In genomic region chr15:102105360-102105759, GRCm38 (mm10) we compare ENCODE assay signal across 9 mouse cellular contexts. TPM values are rescaled to one million over a fixed set of nuclear protein-coding genes. Genes with fewer than 3 reads are reported as not detected.
A peak's percentile ranks its signal among the peaks of the same experiment; 100 is the strongest.
DNase-seq lines count a peak whose midpoint lies in the region; TF ChIP-seq lines count a peak whose summit lies in the region.
"Had no signal": no experiment of that assay in that cellular context is flagged by ENCODE, and none has a peak within 500 bp of the region (broad histone marks: within the 10 kb centered on the region; RNA-seq: fewer than 3 reads in every experiment).

No protein-coding gene starts in this region.

- TF ChIP-seq POLR2A in heart, adult 2 months (IDR thresholded peaks at IDR 0.05; ENCODE audit: insufficient read depth, low read depth, low read length), result peak; percentile 64; the same call in 1 of the 2 replicates
- TF ChIP-seq POLR2A in myocyte (IDR thresholded peaks at IDR 0.05; ENCODE audit: insufficient read length, low read depth), result peak; percentile 70

- H3K4me2 ChIP-seq in myocyte (ENCODE audit: low read depth), result peak overlapping the region; percentile 99

- H3K4me1 ChIP-seq in heart, adult 2 months (ENCODE audit: control insufficient read depth, insufficient read depth, low read length), result peaks cover 27% of the 10 kb centered on the region

- peak overlapping the region; percentile 85 for H3K4me3 ChIP-seq in heart, adult 2 months
- H3K4me3 ChIP-seq in myocyte, result peak overlapping the region; percentile 70

- 5% methylated on average over 5 of the region's 5 CpGs for WGBS in heart, adult 2 months

- H3K36me3 ChIP-seq in heart, adult 2 months (ENCODE audit: control insufficient read depth, insufficient read depth, low read length), result peaks cover 25% of the 10 kb centered on the region
- H3K36me3 ChIP-seq in myocyte (ENCODE audit: control insufficient read depth, insufficient read depth), result peaks cover 43% of the 10 kb centered on the region

- no peaks in the 10 kb centered on the region for H3K79me2 ChIP-seq in heart, adult 2 months (replicated peaks; ENCODE audit: control insufficient read depth, insufficient read depth, low read length)
- peaks cover 45% of the 10 kb centered on the region for H3K79me2 ChIP-seq in myocyte (ENCODE audit: control insufficient read depth, insufficient read depth)

- peak; percentile 86 for TF ChIP-seq EP300 in heart, adult 2 months (IDR thresholded peaks at IDR 0.05; ENCODE audit: insufficient read depth, low read depth, low read length)

- DNase-seq in urinary bladder, adult 18-20 months (ENCODE audit: low spot score in 2 of 2), result peak; percentile 53 to 72
- DNase-seq in urinary bladder, postnatal 10 days (ENCODE audit: low spot score), result no peak
- peak; percentile 84 to 88 for DNase-seq in heart, adult 2 months
- DNase-seq in kidney, adult 9 months, result peak; percentile 84
- no peak for DNase-seq in thymus, postnatal 0 days (ENCODE audit: low spot score)
- DNase-seq in yolk sac, embryonic 10.5 days (ENCODE audit: low spot score), result no peak
- no peak for DNase-seq in thymus, postnatal 10 days (ENCODE audit: low spot score in 2 of 2)

- peak overlapping the region; percentile 99 for H3K27ac ChIP-seq in heart, adult 2 months

- H3K9ac ChIP-seq in heart, adult 2 months (ENCODE audit: low read depth, low read length), result peak overlapping the region; percentile 64

- H3K27me3 ChIP-seq in heart, adult 2 months (ENCODE audit: control insufficient read depth, insufficient read depth, low read length), result no peaks in the 10 kb centered on the region
- H3K27me3 ChIP-seq in myocyte (ENCODE audit: control insufficient read depth, insufficient read depth, insufficient read length), result no peaks in the 10 kb centered on the region

- intact Hi-C loops in heart, adult 2 months (cut with DNase I), result loop anchor here (2.0 to 10.0 kb wide), 2 partner anchors 31 to 299 kb away; partner anchors contain the start of genes Sp1 and Spryd3

- TF ChIP-seq CTCF in heart, adult 2 months (IDR thresholded peaks at IDR 0.05), result no peak

- no peak overlapping the region for H3ac ChIP-seq in myocyte (ENCODE audit: control insufficient read depth, insufficient read length)

TF ChIP-seq in myocyte, 11 proteins besides CTCF, POLR2A, EP300 and RAD21:
- TF ChIP-seq MYOD1 (IDR thresholded peaks at IDR 0.05; ENCODE audit: control insufficient read depth in 1 of 3, insufficient read length in 2 of 3, low read depth in 2 of 3) (peak; percentile 27 to 96 (median 86)), POLR2AphosphoS2 (IDR thresholded peaks at IDR 0.05; ENCODE audit: insufficient read length, low read depth) (peak; percentile 76), SRF (IDR thresholded peaks at IDR 0.05; ENCODE audit: control insufficient read depth, insufficient read length, low read depth) (peak; percentile 23), TCF12 (IDR thresholded peaks at IDR 0.05; ENCODE audit: insufficient read depth, poor library complexity, severe bottlenecking) (peak; percentile 66), USF1 (IDR thresholded peaks at IDR 0.05; ENCODE audit: low read depth) (no peak), REST (IDR thresholded peaks at IDR 0.05; ENCODE audit: insufficient read depth, insufficient read length) (no peak), TCF3 (IDR thresholded peaks at IDR 0.05; ENCODE audit: insufficient read length, low read depth) (peak; percentile 67), E2F4 (IDR thresholded peaks at IDR 0.05; ENCODE audit: insufficient read depth) (no peak), MYOG (IDR thresholded peaks at IDR 0.05; ENCODE audit: control insufficient read depth in 1 of 3, insufficient read depth in 1 of 3, insufficient read length in 2 of 3, low read depth in 2 of 3) (peak; percentile 33 to 91 (median 84))

RNA-seq across cellular contexts. Expression of gene Tns2, which starts 5.1 kb away (rescaled TPM):
- 100 to 1,000 TPM; 114 to 130 TPM for total RNA-seq in heart, adult 2 months (2021)
- 157 and 184 TPM in 2 replicates for polyA plus RNA-seq in heart, adult 2 months (2012; rRNA removed)
- polyA plus RNA-seq in myocyte (2012; fragmentation: generic; extraction: Trizol), result 128 TPM
- polyA plus RNA-seq in thymus, postnatal 0 days (2015; fragmentation: Nextera tagmentation; extraction: Ambion mirVana), result 4.4 and 5.2 TPM in 2 replicates

RNA-seq across cellular contexts. Expression of gene Spryd3, which starts 30.7 kb away (rescaled TPM):
- 10 to 100 TPM; 13.4 to 14.2 TPM for total RNA-seq in heart, adult 2 months (2021)
- 23.1 and 24.2 TPM in 2 replicates for polyA plus RNA-seq in heart, adult 2 months (2012; rRNA removed)
- 51.0 TPM for polyA plus RNA-seq in myocyte (2012; fragmentation: generic; extraction: Trizol)
- polyA plus RNA-seq in thymus, postnatal 0 days (2015; fragmentation: Nextera tagmentation; extraction: Ambion mirVana), result 19.1 and 19.9 TPM in 2 replicates

RNA-seq across cellular contexts. Expression of gene Eif4b, which starts 31.8 kb away (rescaled TPM):
- 100 to 1,000 TPM; 138 to 177 TPM for total RNA-seq in heart, adult 2 months (2021)
- 50.7 and 87.9 TPM in 2 replicates for polyA plus RNA-seq in heart, adult 2 months (2012; rRNA removed)
- polyA plus RNA-seq in myocyte (2012; fragmentation: generic; extraction: Trizol), result 266 TPM
- polyA plus RNA-seq in thymus, postnatal 0 days (2015; fragmentation: Nextera tagmentation; extraction: Ambion mirVana), result 93.3 and 103 TPM in 2 replicates

RNA-seq across cellular contexts. Expression of gene Igfbp6, which starts 38.8 kb away (rescaled TPM):
- 10 to 100 TPM; 28.9 to 31.7 TPM for total RNA-seq in heart, adult 2 months (2021)
- 47.6 and 56.1 TPM in 2 replicates for polyA plus RNA-seq in heart, adult 2 months (2012; rRNA removed)
- polyA plus RNA-seq in myocyte (2012; fragmentation: generic; extraction: Trizol), result 182 TPM
- polyA plus RNA-seq in thymus, postnatal 0 days (2015; fragmentation: Nextera tagmentation; extraction: Ambion mirVana), result 6.8 and 7.5 TPM in 2 replicates

RNA-seq across cellular contexts. Expression of gene Soat2, which starts 45.0 kb away (rescaled TPM):
- under 1 TPM in 1 of 2 experiments, not detected in 1; 0.09 TPM for total RNA-seq in heart, adult 2 months (2021)
- 0.12 and 0.16 TPM in 2 replicates for polyA plus RNA-seq in heart, adult 2 months (2012; rRNA removed)
- 0.43 TPM for polyA plus RNA-seq in myocyte (2012; fragmentation: generic; extraction: Trizol)
- polyA plus RNA-seq in thymus, postnatal 0 days (2015; fragmentation: Nextera tagmentation; extraction: Ambion mirVana), result 1.0 and 1.1 TPM in 2 replicates
- total RNA-seq: layer of hippocampus, postnatal 10 days had no signal

Comparison
In these comparisons a context has a peak if more than half of its experiments do, and no peak if none do; other contexts are left out.
1. DNase-seq: peak in urinary bladder, adult 18-20 months (2 of 2), heart, adult 2 months (2 of 2) and kidney, adult 9 months (single experiment); none in urinary bladder, postnatal 10 days (single experiment), thymus, postnatal 0 days (single experiment), yolk sac, embryonic 10.5 days (single experiment) and thymus, postnatal 10 days (0 of 2).
2. RNA of gene Tns2, which starts 5.1 kb away (polyA plus RNA-seq): 157 to 184 TPM in heart, adult 2 months and 128 TPM in myocyte (single experiment); 4.4 to 5.2 TPM in thymus, postnatal 0 days; every median in the first group is over 10 times any median in the second.